Mouse (Mus musculus): ENCODE measurements around the gene Piwil4.

- TF ChIP-seq EP300 (IDR thresholded peaks at IDR 0.05; ENCODE audit: low read depth in 1 of 2, low read length in 2 of 2): no peak
- no peak for TF ChIP-seq CTCF (IDR thresholded peaks at IDR 0.05 in 2 of 3, conservative IDR thresholded peaks at IDR 0.05 in 1 of 3; ENCODE audit: control insufficient read depth in 1 of 3, insufficient read depth in 1 of 3, low read depth in 2 of 3, low read length in 3 of 3, poor library complexity in 1 of 3, severe bottlenecking in 1 of 3)
- TF ChIP-seq USF2 (IDR thresholded peaks at IDR 0.05; ENCODE audit: borderline replicate concordance in 1 of 2, insufficient read depth in 1 of 2, low read depth in 1 of 2, low read length in 2 of 2): no peak
- TF ChIP-seq POLR2AphosphoS2 (IDR thresholded peaks at IDR 0.05; ENCODE audit: low read length): no peak
- TF ChIP-seq POLR2A (IDR thresholded peaks at IDR 0.05; ENCODE audit: control insufficient read depth in 1 of 2, insufficient read depth in 1 of 2, low read depth in 1 of 2, low read length in 2 of 2, poor library complexity in 1 of 2): no peak
- no peak for TF ChIP-seq UBTF (IDR thresholded peaks at IDR 0.05; ENCODE audit: borderline replicate concordance, insufficient read depth, low read depth, low read length)
- no peak for TF ChIP-seq TCF12 (IDR thresholded peaks at IDR 0.05; ENCODE audit: low read depth, low read length)
- TF ChIP-seq SIN3A (IDR thresholded peaks at IDR 0.05; ENCODE audit: low read length): no peak
Measured at GRCm38 (mm10) chr9:14684363-14684762, 56.2 kb downstream of the Piwil4 start.

Data from MEL (cell line).